Mouse (Mus musculus) kidney, adult 2 months (tissue): ENCODE results near the gene Gm8947. TPM values are rescaled to one million over a fixed set of nuclear protein-coding genes. Genes with fewer than 3 reads are reported as not detected.
"Not testable (repeated sequence)": the region's sequence is repeated elsewhere in the genome, so short reads cannot be mapped to it uniquely, and the experiment has no call there.

Experiments
- DNase-seq: peaks from one replicate; pipeline ENCODE4 v3.0.0; 2021
- H3K27ac ChIP-seq: fragments of 200-500 bp; 2 replicates; pipeline ENCODE4 v1.5.1; 2012; ENCODE audit warnings: low read depth, low read length, control low read depth, inconsistent platforms; ENCODE audit not compliant: insufficient read depth
- H3K27me3 ChIP-seq: fragments of 200-500 bp; replicated peaks from 2 replicates; pipeline ENCODE4 v1.6.1; 2012; ENCODE audit warnings: mild to moderate bottlenecking, moderate library complexity, low read length, inconsistent platforms; ENCODE audit not compliant: control insufficient read depth, insufficient read depth
- H3K36me3 ChIP-seq: fragments of 200-500 bp; 2 replicates; pipeline ENCODE4 v1.6.1; 2012; ENCODE audit warnings: mild to moderate bottlenecking, moderate library complexity, low read length, inconsistent platforms; ENCODE audit not compliant: control insufficient read depth, insufficient read depth
- H3K4me1 ChIP-seq: fragments of 200-500 bp; 2 replicates; pipeline ENCODE4 v1.6.1; 2011; ENCODE audit warnings: low read length; ENCODE audit not compliant: control insufficient read depth, insufficient read depth
- H3K4me3 ChIP-seq: fragments of 200-500 bp; 2 replicates; pipeline ENCODE4 v1.5.1; 2011; ENCODE audit warnings: mild to moderate bottlenecking, low read depth, low read length, control low read depth; ENCODE audit not compliant: insufficient read depth
- CTCF ChIP-seq: fragments of 200-500 bp; conservative IDR thresholded peaks from 2 replicates; pipeline ENCODE4 v1.5.1; 2011; ENCODE audit warnings: low read depth, mild to moderate bottlenecking, control low read depth, low read length, moderate library complexity, mixed read lengths; ENCODE audit not compliant: insufficient read depth, insufficient read length
- POLR2A ChIP-seq: fragments of 200-500 bp; IDR thresholded peaks from one replicate; pipeline ENCODE4 v1.6.1; 2011; ENCODE audit warnings: low read depth, low read length, control low read depth
- WGBS: fragments of 180-500 bp; shearing (Covaris S2); methylation state at CpG from one replicate; pipeline ENCODE4 v1.1.7; 2018; 5-methylcytosine and 5-hydroxymethylcytosine counted together
- polyA plus RNA-seq: library from polyadenylated mRNA; depleted of rRNA; stranded (reverse); fragments of >200 nt; gene quantifications from 2 replicates; pipeline ENCODE4 v1.2.3, GENCODE M21; 2012; rRNA removed

The Gm8947 gene
- polyA plus RNA-seq, result 0.31 and 0.54 TPM in 2 replicates

GRCm38 (mm10) chr1:151192075-151192474 is at the start of gene Gm8947:
Gene Gm8947, plus strand, starts transcription at chr1:151192376.
- H3K27ac ChIP-seq, H3K27me3 ChIP-seq, DNase-seq, H3K36me3 ChIP-seq, H3K4me3 ChIP-seq: not testable (repeated sequence)
- H3K4me1 ChIP-seq, result peaks cover 11% of the 10 kb centered on the region; the same call in 1 of the 2 replicates
- WGBS, result 100% methylated on average over 1 of the region's 7 CpGs

DNA sequence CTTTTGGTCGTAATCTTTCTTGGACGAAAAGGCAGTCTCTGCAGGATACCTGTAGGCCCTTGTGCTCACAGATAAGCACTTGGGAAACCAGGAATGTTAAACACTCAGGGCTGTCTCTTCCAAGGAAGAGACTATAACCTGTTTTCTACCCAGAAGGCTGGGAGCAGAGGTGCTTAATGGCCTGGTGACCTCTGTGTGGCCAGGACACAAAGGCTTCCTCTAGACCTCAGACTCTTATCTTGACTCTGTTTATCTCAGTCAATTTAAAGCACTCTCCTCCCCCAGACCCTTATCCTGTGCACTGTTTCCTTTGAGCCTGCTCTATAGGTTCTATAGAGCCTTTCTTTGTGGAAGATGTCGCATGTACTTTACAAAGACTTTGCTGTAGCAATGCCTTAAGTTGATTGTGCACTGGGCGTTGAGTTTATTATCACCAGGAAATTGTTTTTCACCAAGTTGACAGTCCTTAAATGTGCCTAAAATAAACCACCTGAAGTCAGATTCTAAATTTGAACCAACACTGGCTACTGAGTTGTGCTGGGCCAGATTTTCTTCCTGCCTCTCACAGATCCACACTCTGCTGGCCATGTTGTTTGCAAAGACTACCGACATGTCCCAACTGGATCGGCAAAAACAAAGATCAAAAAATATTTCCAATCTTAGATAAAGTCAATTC is 47.6 kb upstream of the Gm8947 start:
- 62% methylated on average over 6 of the region's 6 CpGs for WGBS
- peak; percentile 70 for DNase-seq

DNA sequence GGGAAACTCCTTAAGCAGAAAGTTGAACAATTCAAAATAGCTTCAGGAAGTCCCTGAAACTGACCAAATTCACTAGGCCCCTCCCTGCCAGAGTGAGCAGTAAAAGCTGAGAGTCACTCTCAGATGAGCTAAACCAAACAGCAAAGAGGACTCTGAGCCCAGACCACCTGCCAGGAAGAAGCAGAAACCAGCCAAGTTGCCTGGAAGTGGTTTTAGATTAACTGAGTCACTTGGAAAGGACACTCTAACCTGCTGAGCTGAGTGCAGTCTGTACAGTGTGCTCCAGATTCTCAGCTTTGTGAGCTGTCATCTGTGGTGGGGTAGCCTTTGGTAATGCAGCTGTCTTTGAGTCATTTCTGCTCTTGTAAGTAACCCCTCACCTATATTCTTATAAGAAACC is 44.4 kb upstream of the Gm8947 start:
- no peak overlapping the region for H3K4me3 ChIP-seq
- H3K27ac ChIP-seq, result peak overlapping the region; percentile 88; the same call in 1 of the 2 replicates
- DNase-seq, result peak; percentile 93
- H3K4me1 ChIP-seq, result peaks cover 19% of the 10 kb centered on the region
- H3K27me3 ChIP-seq, result no peaks in the 10 kb centered on the region
- TF ChIP-seq POLR2A, result no peak
- no peak for TF ChIP-seq CTCF
- H3K36me3 ChIP-seq, result peaks cover 5% of the 10 kb centered on the region

More for the DNA sequence above, 47.6 kb upstream of the Gm8947 start:
- H3K27ac ChIP-seq, result peak overlapping the region; percentile 83
- H3K4me3 ChIP-seq, result no peak overlapping the region
- TF ChIP-seq POLR2A (no peak), CTCF (no peak)
- H3K27me3 ChIP-seq, result no peaks in the 10 kb centered on the region
- H3K4me1 ChIP-seq, result peaks cover 10% of the 10 kb centered on the region
- H3K36me3 ChIP-seq, result peaks cover 2% of the 10 kb centered on the region; the same call in 1 of the 2 replicates

DNA sequence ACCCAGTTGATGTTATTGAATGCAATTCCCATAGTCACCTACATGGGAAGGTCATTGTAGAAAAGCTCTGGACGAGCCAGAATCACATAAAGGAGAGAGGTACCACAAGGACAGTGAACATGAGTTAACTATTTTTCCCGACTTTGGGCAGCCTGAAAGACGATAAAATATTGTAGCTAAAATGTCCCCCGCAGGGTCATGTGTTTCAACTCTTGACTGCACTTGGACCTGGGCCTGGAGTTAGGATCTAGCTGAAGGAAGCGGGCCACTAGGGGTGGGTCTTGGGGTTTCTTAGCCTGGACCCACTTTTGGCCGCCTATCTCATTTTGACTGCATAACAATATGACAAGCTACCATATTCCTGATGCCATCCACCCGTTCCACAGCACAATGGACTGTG is 42.0 kb upstream of the Gm8947 start:
- Histone ChIP-seq H3K4me1 (peaks cover 18% of the 10 kb centered on the region; the same call in 1 of the 2 replicates), H3K27ac (peak overlapping the region; percentile 94), H3K4me3 (no peak overlapping the region), H3K27me3 (no peaks in the 10 kb centered on the region), H3K36me3 (peaks cover 5% of the 10 kb centered on the region)
- peak; percentile 69 for DNase-seq
- no peak for TF ChIP-seq CTCF
- TF ChIP-seq POLR2A, result no peak
- 71% methylated on average over 7 of the region's 7 CpGs for WGBS

DNA sequence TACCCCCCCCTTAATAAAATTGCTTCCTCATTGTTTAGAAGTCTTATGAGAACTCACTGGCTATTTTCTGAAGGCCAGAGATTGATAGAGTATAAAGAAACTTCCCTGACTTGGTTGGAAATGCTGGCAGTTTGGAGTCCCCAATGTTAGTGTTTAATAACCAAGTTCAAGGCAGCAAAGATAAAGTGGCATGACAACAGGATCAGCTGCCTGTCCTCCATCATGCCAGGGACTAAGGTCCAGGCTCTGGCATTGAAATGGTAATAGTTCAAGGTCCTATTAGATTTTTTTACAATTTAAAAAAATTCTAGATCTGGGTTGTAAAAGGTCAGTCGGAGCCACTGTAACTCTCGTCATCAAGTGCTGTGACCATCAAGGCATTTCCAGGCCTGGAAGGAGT is 41.1 kb upstream of the Gm8947 start:
- peaks cover 22% of the 10 kb centered on the region; the same call in 1 of the 2 replicates for H3K4me1 ChIP-seq
- 44% methylated on average over 2 of the region's 2 CpGs for WGBS
- H3K27ac ChIP-seq, result peak overlapping the region; percentile 90; the same call in 1 of the 2 replicates
- no peaks in the 10 kb centered on the region for H3K27me3 ChIP-seq
- peak; percentile 49 for DNase-seq
- peaks cover 5% of the 10 kb centered on the region for H3K36me3 ChIP-seq
- H3K4me3 ChIP-seq, result no peak overlapping the region
- no peak for TF ChIP-seq CTCF
- TF ChIP-seq POLR2A, result no peak

- peak overlapping the region; percentile 46 for H3K4me3 ChIP-seq
- DNase-seq, result peak; percentile 78
- H3K27me3 ChIP-seq, result no peaks in the 10 kb centered on the region
- TF ChIP-seq POLR2A (no peak), CTCF (no peak)
- peaks cover 30% of the 10 kb centered on the region; the same call in 1 of the 2 replicates for H3K4me1 ChIP-seq
- H3K27ac ChIP-seq, result peak overlapping the region; percentile 90
- H3K36me3 ChIP-seq, result peaks cover 5% of the 10 kb centered on the region
- 62% methylated on average over 6 of the region's 6 CpGs for WGBS
These were observed 39.0 kb upstream of the Gm8947 start for GRCm38 (mm10) chr1:151153056-151153652.

GRCm38 (mm10) chr1:151154131-151154530 is 38.0 kb upstream of the Gm8947 start:
- 51% methylated on average over 9 of the region's 9 CpGs for WGBS
- Histone ChIP-seq H3K4me3 (peak overlapping the region; percentile 58), H3K27ac (peak overlapping the region; percentile 99), H3K4me1 (peaks cover 30% of the 10 kb centered on the region; the same call in 1 of the 2 replicates)
- peak; percentile 55 for DNase-seq
- H3K36me3 ChIP-seq, H3K27me3 ChIP-seq: not testable (repeated sequence)
